Mouse (Mus musculus) CD4-positive naive resting alpha-beta T cell, adult 57 days (primary cell): ENCODE data around the gene Stil. TPM values are rescaled to one million over a fixed set of nuclear protein-coding genes. Genes with fewer than 3 reads are reported as not detected.

Experiments used
- total RNA-seq: library from RNA; stranded (reverse); gene quantifications from one replicate; pipeline ENCODE4 v1.2.4, GENCODE M21; 2023

Gene Stil
- total RNA-seq, result 0.62 TPM

GRCm38 (mm10) chr4:114999773-115000428 is at the start of gene Stil:
TSS of gene Stil (plus strand) at chr4:115000159.

GRCm38 (mm10) chr4:114986591-114987432 is 13.1 kb upstream of the Stil start, which contains the start of gene Cmpk1:
TSS of gene Cmpk1 (minus strand) at chr4:114987241.

GRCm38 (mm10) chr4:115056371-115056920 is 56.5 kb downstream of the Stil start, which contains the start of gene Tal1:
TSS of gene Tal1 (plus strand) at chr4:115056426.

GRCm38 (mm10) chr4:115088611-115089338 is 88.8 kb downstream of the Stil start, which contains the start of gene Pdzk1ip1:
TSS of gene Pdzk1ip1 (plus strand) at chr4:115088708.

Other genes with a start within 250 kb of the Stil start
- not detected for gene Gm12830, start 178.4 kb upstream of the Stil start, total RNA-seq
- 0.65 TPM for gene Foxd2, start 91.3 kb upstream of the Stil start, total RNA-seq
- not detected for gene Foxe3, start 74.1 kb upstream of the Stil start, total RNA-seq
- 42.8 TPM for gene Cmpk1, start 12.9 kb upstream of the Stil start, total RNA-seq
- 0.38 TPM for gene Tal1, start 56.3 kb downstream of the Stil start, total RNA-seq
- not detected for gene Pdzk1ip1, start 88.5 kb downstream of the Stil start, total RNA-seq
- gene Cyp4x1, start 134.1 kb downstream of the Stil start, total RNA-seq, result not detected
- gene Cyp4a29, start 241.9 kb downstream of the Stil start, total RNA-seq, result not detected